Mouse (Mus musculus) CH12.LX (cell line): ENCODE results near the gene Gm49416. TPM values are rescaled to one million over a fixed set of nuclear protein-coding genes. Genes with fewer than 3 reads are reported as not detected.

Experiments used
- DNase-seq: peaks from one replicate; pipeline ENCODE4 v3.0.0-alpha.2; 2013; ENCODE audit errors: extremely low read depth
- H3K27ac ChIP-seq: 2 replicates; pipeline ENCODE4 v1.5.1; 2012; ENCODE audit warnings: low read depth, mild to moderate bottlenecking, control low read depth, moderate library complexity; ENCODE audit not compliant: insufficient read depth
- H3K27me3 ChIP-seq: replicated peaks from 2 replicates; pipeline ENCODE3; 2012; ENCODE audit warnings: inconsistent platforms
- H3K36me3 ChIP-seq, 2 experiments: replicated peaks in 1 of 2; 2 replicates each; pipeline versions ENCODE3 to v1.6.1; 2012; ENCODE audit warnings: inconsistent platforms in 1 of 2, low read length in 1 of 2, mild to moderate bottlenecking in 1 of 2, mixed read lengths in 1 of 2, moderate library complexity in 1 of 2; ENCODE audit not compliant: control insufficient read depth in 1 of 2, insufficient read depth in 1 of 2
- H3K4me1 ChIP-seq, 2 experiments: 2 replicates each; pipeline ENCODE4 v1.6.1; 2012; ENCODE audit warnings: inconsistent platforms in 1 of 2, moderate library complexity in 1 of 2; ENCODE audit not compliant: insufficient read depth in 2 of 2, control insufficient read depth in 1 of 2
- H3K4me2 ChIP-seq: 2 replicates; pipeline ENCODE4 v1.6.1; 2012; ENCODE audit warnings: low read depth, mild to moderate bottlenecking, control low read depth; ENCODE audit not compliant: poor library complexity, insufficient read depth, severe bottlenecking
- H3K4me3 ChIP-seq, 3 experiments: fragments of 150-350 bp in 1 of 3; sonication (generic) in 1 of 3; replicated peaks in 1 of 3; 2 replicates each; pipeline versions ENCODE3 to v1.5.1; 2011 to 2012; ENCODE audit warnings: low read depth in 2 of 3, low read length in 2 of 3, mild to moderate bottlenecking in 2 of 3, moderate library complexity in 2 of 3, control low read depth in 1 of 3, improper control_type of control experiment in 1 of 3, inconsistent platforms in 1 of 3, mixed read lengths in 1 of 3; ENCODE audit not compliant: poor library complexity in 1 of 3
- H3K79me2 ChIP-seq: replicated peaks from 2 replicates; pipeline ENCODE4 v1.6.1; 2012; ENCODE audit warnings: mild to moderate bottlenecking, moderate library complexity; ENCODE audit not compliant: control insufficient read depth, poor library complexity, insufficient read depth, severe bottlenecking; ENCODE audit errors: extremely low read depth
- H3K9ac ChIP-seq: 2 replicates; pipeline ENCODE4 v1.6.1; 2012; ENCODE audit warnings: low read depth, mild to moderate bottlenecking, control low read depth, moderate library complexity; ENCODE audit not compliant: insufficient read depth
- H3K9me3 ChIP-seq: replicated peaks from 2 replicates; pipeline ENCODE3; 2012; ENCODE audit warnings: low read length, inconsistent platforms, mixed read lengths
- CHD1 ChIP-seq: IDR thresholded peaks from 2 replicates; pipeline ENCODE4 v1.6.1; 2012; ENCODE audit warnings: low read depth, low read length, improper control_type of control experiment, inconsistent platforms
- CHD2 ChIP-seq: IDR thresholded peaks from 2 replicates; pipeline ENCODE4 v1.6.1; 2011; ENCODE audit warnings: low read length, improper control_type of control experiment
- CTCF ChIP-seq, 2 experiments: IDR thresholded peaks in 1 of 2; conservative IDR thresholded peaks in 1 of 2; 2 replicates each; pipeline ENCODE4 v1.5.1; 2011 to 2012; ENCODE audit warnings: low read depth in 2 of 2, low read length in 2 of 2, improper control_type of control experiment in 1 of 2, inconsistent platforms in 1 of 2, mild to moderate bottlenecking in 1 of 2, moderate library complexity in 1 of 2
- ELF1 ChIP-seq: IDR thresholded peaks from 2 replicates; pipeline ENCODE4 v1.6.1; 2014; ENCODE audit warnings: low read depth, mild to moderate bottlenecking, inconsistent platforms, low read length, improper control_type of control experiment
- EP300 ChIP-seq: IDR thresholded peaks from 2 replicates; pipeline ENCODE4 v1.6.1; 2011; ENCODE audit warnings: low read length, improper control_type of control experiment
- ETS1 ChIP-seq: conservative IDR thresholded peaks from 2 replicates; pipeline ENCODE4 v1.6.1; 2012; ENCODE audit warnings: low read depth, mild to moderate bottlenecking, inconsistent platforms, low read length, improper control_type of control experiment, moderate library complexity
- IRF4 ChIP-seq: IDR thresholded peaks from 2 replicates; pipeline ENCODE4 v1.6.1; 2014; ENCODE audit warnings: low read depth, mild to moderate bottlenecking, inconsistent platforms, low read length, improper control_type of control experiment
- JUN ChIP-seq: IDR thresholded peaks from 2 replicates; pipeline ENCODE4 v1.6.1; 2011; ENCODE audit warnings: low read depth, mild to moderate bottlenecking, low read length, improper control_type of control experiment, moderate library complexity; ENCODE audit not compliant: insufficient read depth
- JUND ChIP-seq: conservative IDR thresholded peaks from 2 replicates; pipeline ENCODE4 v1.6.1; 2011; ENCODE audit warnings: low read depth, low read length, improper control_type of control experiment
- KAT2A ChIP-seq: IDR thresholded peaks from 2 replicates; pipeline ENCODE4 v1.6.1; 2012; ENCODE audit warnings: low read length, improper control_type of control experiment, inconsistent platforms; ENCODE audit not compliant: insufficient replicate concordance
- MAZ ChIP-seq: IDR thresholded peaks from 2 replicates; pipeline ENCODE4 v1.6.1; 2012; ENCODE audit warnings: low read depth, mild to moderate bottlenecking, inconsistent platforms, low read length, improper control_type of control experiment, moderate library complexity
- MEF2A ChIP-seq: IDR thresholded peaks from 2 replicates; pipeline ENCODE4 v1.6.1; 2014; ENCODE audit warnings: low read depth, mild to moderate bottlenecking, inconsistent platforms, low read length, improper control_type of control experiment, borderline replicate concordance
- NELFE ChIP-seq: IDR thresholded peaks from 2 replicates; pipeline ENCODE4 v1.6.1; 2011; ENCODE audit warnings: low read depth, low read length, improper control_type of control experiment
- NRF1 ChIP-seq: IDR thresholded peaks from 2 replicates; pipeline ENCODE4 v1.6.1; 2014; ENCODE audit warnings: low read depth, mild to moderate bottlenecking, inconsistent platforms, low read length, improper control_type of control experiment, moderate library complexity
- PAX5 ChIP-seq: IDR thresholded peaks from 2 replicates; pipeline ENCODE4 v1.6.1; 2012; ENCODE audit warnings: low read length, inconsistent platforms, mixed read lengths
- POLR2A ChIP-seq: IDR thresholded peaks from 2 replicates; pipeline ENCODE4 v1.6.1; 2011; ENCODE audit warnings: low read depth, mild to moderate bottlenecking, improper control_type of control experiment, low read length
- POLR2AphosphoS2 ChIP-seq: IDR thresholded peaks from 2 replicates; pipeline ENCODE4 v1.6.1; 2011; ENCODE audit warnings: low read depth, low read length, improper control_type of control experiment
- RCOR1 ChIP-seq: conservative IDR thresholded peaks from 2 replicates; pipeline ENCODE4 v1.6.1; 2012; ENCODE audit warnings: low read depth, mild to moderate bottlenecking, inconsistent platforms, low read length, improper control_type of control experiment
- SIN3A ChIP-seq: IDR thresholded peaks from 2 replicates; pipeline ENCODE4 v1.6.1; 2012; ENCODE audit warnings: low read length, improper control_type of control experiment, inconsistent platforms
- SMC3 ChIP-seq: IDR thresholded peaks from 2 replicates; pipeline ENCODE4 v1.6.1; 2011; ENCODE audit warnings: low read depth, low read length, improper control_type of control experiment
- TBP ChIP-seq: conservative IDR thresholded peaks from 2 replicates; pipeline ENCODE4 v1.6.1; 2011; ENCODE audit warnings: low read depth, low read length, improper control_type of control experiment
- TCF12 ChIP-seq: IDR thresholded peaks from 2 replicates; pipeline ENCODE4 v1.6.1; 2014; ENCODE audit warnings: low read depth, mild to moderate bottlenecking, inconsistent platforms, low read length, improper control_type of control experiment
- USF1 ChIP-seq: IDR thresholded peaks from 2 replicates; pipeline ENCODE4 v1.6.1; 2014; ENCODE audit warnings: low read depth, mild to moderate bottlenecking, inconsistent platforms, low read length, improper control_type of control experiment
- ZNF384 ChIP-seq: IDR thresholded peaks from 2 replicates; pipeline ENCODE4 v1.6.1; 2012; ENCODE audit warnings: low read depth, low read length, improper control_type of control experiment, inconsistent platforms
- dilution Hi-C: fragments of 300-500 bp; cut with MboI; formaldehyde crosslinking; loops from 2 replicates; pipeline ENCODE4 v1.14.3; 2020; ENCODE audit warnings: low sequenced_read_pairs; ENCODE audit not compliant: extremely low pct_unique_long_range_greater_than_20kb, extremely low pct_ligation_motif_present
- in situ Hi-C: fragments of 300-500 bp; cut with MboI; formaldehyde crosslinking; loops from 3 replicates; pipeline ENCODE4 v1.14.3; 2019; ENCODE audit warnings: low sequenced_read_pairs, low pct_ligation_motif_present, low pct_unique_long_range_greater_than_20kb, mixed read lengths
- polyA plus RNA-seq: library from polyadenylated mRNA; unstranded; fragments of >175 nt; gene quantifications from 2 replicates; pipeline ENCODE4 v1.2.1, GENCODE M21; 2012; ENCODE audit warnings: low read depth; ENCODE audit not compliant: insufficient read length
- total RNA-seq, 2 experiments: library from RNA; depleted of rRNA; stranded (reverse); fragments of 300-350 nt in 1 of 2; fragments of >200 nt in 1 of 2; gene quantifications; 2 replicates each; pipeline ENCODE4 v1.2.3; 2012 to 2014

Gm49416 gene
- total and polyA plus RNA-seq, 3 experiments = 11.1 TPM; not detected in 2

DNA sequence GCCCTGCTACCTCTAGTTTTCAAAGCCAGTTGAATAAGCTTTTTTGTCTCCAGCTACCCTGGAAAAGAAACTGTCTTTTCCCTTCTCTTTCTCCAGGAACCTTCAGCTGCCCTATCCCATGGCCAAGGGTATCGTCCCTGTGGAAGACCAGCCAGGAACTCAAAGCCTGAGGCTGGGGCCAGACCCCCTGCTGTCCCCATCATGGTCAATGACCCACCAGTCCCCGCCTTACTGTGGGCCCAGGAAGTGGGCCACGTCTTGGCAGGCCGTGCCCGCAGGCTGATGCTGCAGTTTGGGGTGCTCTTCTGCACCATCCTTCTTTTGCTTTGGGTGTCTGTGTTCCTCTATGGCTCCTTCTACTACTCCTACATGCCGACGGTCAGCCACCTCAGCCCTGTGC is 47.7 kb upstream of the Gm49416 start:
- Histone ChIP-seq H3K36me3 (peaks cover 16 to 50% of the 10 kb centered on the region in 2 experiments), H3K4me3 (peak overlapping the region; percentile 54 to 81 (median 65)), H3K79me2 (peaks cover 20% of the 10 kb centered on the region), H3K4me1 (peaks cover 11 to 38% of the 10 kb centered on the region in 2 experiments), H3K9ac (peak overlapping the region; percentile 75), H3K9me3 (no peaks in the 10 kb centered on the region), H3K27ac (no peak overlapping the region), H3K27me3 (no peaks in the 10 kb centered on the region), H3K4me2 (peak overlapping the region; percentile 96)
- TF ChIP-seq JUND (no peak), ETS1 (no peak), SIN3A (no peak), JUN (no peak), KAT2A (no peak), USF1 (no peak), SMC3 (no peak), ZNF384 (no peak), NRF1 (no peak), IRF4 (no peak), RCOR1 (no peak), CHD2 (no peak), TBP (no peak), ELF1 (no peak), CHD1 (no peak), NELFE (no peak), CTCF (conservative IDR thresholded peaks at IDR 0.05 in 1 of 2, IDR thresholded peaks at IDR 0.05 in 1 of 2; ENCODE audit: low read depth in 2 of 2, low read length in 2 of 2) (no peak), POLR2AphosphoS2 (no peak), TCF12 (no peak), MEF2A (no peak)
- no peak for DNase-seq
- dilution Hi-C loops = no loop called here
- in situ Hi-C loops = loop anchor here (25.0 kb wide), 1 partner anchor 1021 kb away; no protein-coding TSS in a partner anchor

DNA sequence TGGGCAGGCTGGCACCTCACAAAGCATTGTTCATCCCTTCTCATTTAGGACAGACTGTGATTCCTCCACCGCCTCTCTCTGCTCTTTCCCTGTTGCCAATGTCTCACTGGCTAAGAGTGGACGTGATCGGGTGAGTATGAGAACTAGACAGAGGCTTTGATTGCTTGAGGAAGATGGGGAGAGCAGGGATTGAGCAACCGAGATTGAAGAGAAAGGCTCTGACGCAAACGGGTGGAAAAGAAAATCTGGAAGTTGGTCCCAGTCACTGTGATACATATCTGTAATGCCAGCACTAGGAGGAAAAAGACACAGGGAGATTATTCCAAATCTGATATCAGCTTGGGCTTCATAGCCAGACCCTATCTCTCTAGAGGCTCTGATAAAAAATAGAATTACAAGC is 45.8 kb upstream of the Gm49416 start:
- Histone ChIP-seq H3K27ac (no peak overlapping the region), H3K4me1 (peaks cover 9 to 31% of the 10 kb centered on the region in 2 experiments), H3K4me2 (no peak overlapping the region), H3K27me3 (no peaks in the 10 kb centered on the region), H3K4me3 (no peak overlapping the region), H3K36me3 (peaks cover 36 to 66% of the 10 kb centered on the region in 2 experiments), H3K9me3 (no peaks in the 10 kb centered on the region), H3K79me2 (peaks cover 20% of the 10 kb centered on the region), H3K9ac (no peak overlapping the region)
- dilution Hi-C loops = no loop called here
- DNase-seq = no peak
- TF ChIP-seq POLR2A (no peak), TBP (no peak), CHD2 (no peak), JUN (no peak), TCF12 (no peak), CTCF (conservative IDR thresholded peaks at IDR 0.05 in 1 of 2, IDR thresholded peaks at IDR 0.05 in 1 of 2; ENCODE audit: low read depth in 2 of 2, low read length in 2 of 2) (no peak), PAX5 (no peak), MAZ (no peak), ZNF384 (no peak), EP300 (no peak)
- in situ Hi-C loops = loop anchor here (25.0 kb wide), 1 partner anchor 1019 kb away; no protein-coding TSS in a partner anchor
